Mouse (Mus musculus): Measurements from ENCODE around the gene Gdpd5. TPM values are rescaled to one million over a fixed set of nuclear protein-coding genes. Genes with fewer than 3 reads are reported as not detected.

Gdpd5 gene
- polyA plus RNA-seq, 1 experiment = 15.8 TPM

DNA sequence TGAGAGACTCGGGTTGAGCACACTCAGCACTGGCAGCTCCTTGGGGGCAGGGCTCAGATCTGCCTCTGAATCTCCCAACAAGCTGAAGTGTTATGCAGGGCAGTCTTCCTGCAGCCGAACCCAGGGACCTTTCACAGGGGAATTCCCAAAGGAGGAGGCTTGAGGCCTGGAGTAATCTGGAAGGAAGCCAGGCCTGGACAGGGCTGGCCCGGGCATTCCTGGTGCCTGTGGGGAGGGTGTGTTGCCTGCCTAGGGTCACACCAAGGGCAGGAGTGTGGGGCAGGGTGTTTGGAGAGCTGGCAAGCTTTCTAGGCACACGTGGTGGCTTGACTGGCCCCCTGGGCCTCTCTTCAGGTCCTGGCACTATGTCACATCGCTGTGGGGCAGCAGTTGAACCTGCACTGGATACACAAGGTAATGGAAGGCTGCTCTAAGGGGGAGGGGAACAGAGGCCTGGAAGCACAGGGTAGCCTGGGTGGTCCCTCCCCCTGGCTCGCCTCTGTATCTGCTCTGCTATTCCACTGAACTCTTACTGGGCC lies 60.4 kb downstream of the Gdpd5 start:
- DNase-seq (ENCODE audit: low spot score) = peak; percentile 41

DNA sequence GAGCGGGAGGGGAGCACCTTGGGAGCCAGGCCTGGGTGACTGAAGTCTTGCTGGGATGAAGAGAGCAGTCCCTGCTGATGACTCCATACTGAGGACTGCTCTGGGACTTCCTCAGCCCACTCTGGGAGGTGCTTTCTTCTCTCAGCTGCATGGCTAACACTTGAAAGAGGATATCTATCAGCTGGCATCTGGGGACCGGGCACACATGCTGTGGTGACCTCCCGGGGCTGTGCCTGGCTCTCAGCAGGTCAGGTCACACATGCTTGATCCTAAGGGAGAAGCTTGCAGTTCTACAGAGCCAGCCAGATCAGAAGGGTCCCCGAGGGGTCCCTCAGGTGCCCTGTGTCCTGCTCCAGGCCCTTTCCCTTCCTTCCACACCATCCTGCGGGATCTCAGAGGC lies 62.0 kb downstream of the Gdpd5 start:
- DNase-seq (ENCODE audit: low spot score) = no peak

DNA sequence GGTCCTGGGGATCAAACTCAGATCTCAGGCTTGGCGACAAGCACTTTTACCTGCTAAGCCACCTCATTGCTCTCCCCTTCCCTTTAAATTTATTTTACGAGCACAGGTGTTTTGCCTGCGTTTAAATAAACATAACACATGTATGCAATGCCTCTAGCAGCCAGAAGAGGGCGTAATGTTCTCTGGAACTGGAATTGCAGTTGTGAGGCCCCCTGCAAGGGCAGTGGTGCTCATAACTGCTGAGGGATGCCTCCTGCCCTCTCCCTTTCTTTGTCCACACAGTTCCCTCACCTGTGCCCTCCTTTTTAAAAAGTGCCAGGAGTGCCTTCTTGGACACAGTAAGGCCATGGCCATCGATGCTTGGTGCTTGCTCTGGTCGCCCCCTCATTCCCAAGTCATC lies 62.8 kb downstream of the Gdpd5 start:
- no peak for DNase-seq (ENCODE audit: low spot score)

DNA sequence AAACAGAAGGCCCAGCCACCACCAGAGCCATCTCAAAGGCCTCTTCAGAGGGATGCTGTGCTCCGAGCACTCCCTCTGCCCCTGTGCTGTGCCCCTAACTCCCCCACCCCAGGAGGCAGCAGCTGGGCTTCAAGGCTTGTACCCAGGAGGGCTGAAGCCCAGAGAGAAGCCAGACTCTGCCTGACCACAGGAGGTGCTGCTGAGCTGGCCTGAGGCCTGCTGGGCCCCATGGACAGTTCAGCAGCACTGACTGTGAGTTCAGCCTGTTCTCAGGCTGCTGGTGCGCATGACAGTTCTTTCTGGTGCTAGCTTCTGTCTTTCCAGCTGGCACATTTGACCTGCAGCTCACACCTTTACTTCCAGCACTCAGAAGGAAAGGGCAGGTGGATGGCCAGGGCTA lies 64.6 kb downstream of the Gdpd5 start:
- no peak for DNase-seq (ENCODE audit: low spot score)

DNA sequence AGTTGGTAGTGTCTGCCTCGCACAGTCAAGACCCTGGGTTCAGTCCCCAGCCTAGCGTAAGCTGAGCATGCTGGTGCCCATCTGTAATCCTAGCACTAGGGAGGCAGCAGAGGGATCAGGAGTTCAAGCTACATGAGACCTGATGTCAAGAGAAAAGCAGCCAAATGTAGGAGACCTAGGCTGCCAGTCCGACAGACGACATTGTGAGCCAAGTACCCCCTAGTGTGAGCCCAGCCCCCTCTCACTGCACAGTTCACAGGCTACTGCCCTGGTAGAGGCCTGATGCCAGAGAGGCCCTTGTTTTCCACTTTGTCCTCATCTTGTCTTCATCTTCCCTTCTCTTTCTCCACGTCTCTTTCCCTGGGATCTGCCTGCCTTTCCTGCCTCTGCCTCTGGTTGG lies 66.1 kb downstream of the Gdpd5 start:
- DNase-seq (ENCODE audit: low spot score) = no peak

DNA sequence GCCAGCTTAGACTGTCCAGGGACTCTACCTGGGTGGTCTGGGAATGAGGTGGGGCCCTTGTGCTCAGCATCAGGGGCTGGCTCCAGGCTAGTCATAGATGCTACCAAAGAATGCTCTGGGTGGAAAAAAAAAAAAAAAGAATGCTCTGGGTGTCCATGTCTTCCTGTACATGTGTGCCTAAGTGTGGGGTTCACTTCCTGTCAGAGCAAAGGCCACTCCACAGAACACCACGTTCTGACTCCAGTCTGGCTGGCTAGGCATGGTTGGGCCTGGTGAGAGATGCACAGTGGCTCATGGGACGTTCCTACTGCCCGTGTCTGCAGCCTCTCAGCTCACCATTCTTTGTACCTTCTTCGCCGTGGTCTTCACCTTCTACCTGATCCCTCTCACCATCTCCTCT lies 67.4 kb downstream of the Gdpd5 start:
- DNase-seq (ENCODE audit: low spot score) = no peak

DNA sequence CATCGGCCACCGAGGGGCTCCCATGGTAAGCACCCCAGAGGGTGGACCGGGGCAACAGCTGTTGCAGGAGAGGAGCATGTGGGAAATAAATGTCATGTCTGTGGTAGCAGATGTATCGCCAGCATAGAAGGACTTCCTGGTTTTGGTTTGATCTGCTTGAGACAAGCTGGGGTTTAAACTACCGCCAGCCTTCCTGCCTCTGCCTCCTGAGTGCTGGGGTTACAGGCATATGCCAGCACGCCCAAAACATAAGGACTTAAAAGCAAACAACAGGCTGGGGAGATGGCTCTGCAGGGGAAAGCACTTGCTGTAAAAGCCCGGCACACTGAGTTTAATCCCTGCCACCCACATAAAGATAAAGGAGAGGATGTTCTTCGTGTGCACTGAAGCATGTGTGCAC lies 67.8 kb downstream of the Gdpd5 start:
- DNase-seq (ENCODE audit: low spot score) = no peak

DNA sequence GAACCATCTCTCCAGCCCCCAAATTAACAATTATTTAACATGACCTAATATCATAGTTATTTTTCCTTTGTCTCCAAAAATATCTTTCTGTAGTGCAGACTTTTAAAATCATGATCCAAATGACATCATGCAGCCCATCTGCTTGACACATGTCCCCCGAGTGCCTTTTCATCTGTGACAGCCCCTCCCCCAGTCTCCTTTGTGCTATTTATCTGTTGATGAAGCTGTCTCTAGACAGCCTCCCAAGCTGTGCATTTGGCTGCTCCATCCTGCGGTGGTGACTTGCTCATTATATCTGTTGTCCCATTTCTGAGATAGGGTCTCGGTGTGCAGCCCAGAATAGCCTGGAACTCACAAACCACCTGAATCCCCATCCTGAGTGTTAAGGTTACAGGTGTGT lies 68.5 kb downstream of the Gdpd5 start:
- DNase-seq (ENCODE audit: low spot score) = no peak

DNA sequence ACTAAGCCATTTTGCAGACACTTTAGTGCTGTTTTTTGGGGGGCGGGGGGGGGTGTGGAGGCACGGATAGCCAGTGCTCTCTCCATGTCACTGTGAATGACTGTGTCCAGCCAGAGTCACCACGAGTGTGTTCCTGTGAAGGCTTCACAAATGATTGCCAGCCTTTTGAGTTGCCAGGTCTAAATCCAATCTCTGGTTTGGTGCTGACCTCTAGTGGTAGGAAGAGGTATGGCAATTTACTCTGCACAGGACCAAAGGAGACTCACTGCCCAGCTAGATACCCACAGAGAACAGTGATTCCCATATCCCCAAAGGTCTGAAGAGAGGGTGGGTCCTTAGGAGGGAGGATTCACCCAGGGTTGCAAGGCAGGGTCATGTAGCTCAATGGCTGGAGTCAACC lies 69.5 kb downstream of the Gdpd5 start:
- no peak for DNase-seq (ENCODE audit: low spot score)

DNA sequence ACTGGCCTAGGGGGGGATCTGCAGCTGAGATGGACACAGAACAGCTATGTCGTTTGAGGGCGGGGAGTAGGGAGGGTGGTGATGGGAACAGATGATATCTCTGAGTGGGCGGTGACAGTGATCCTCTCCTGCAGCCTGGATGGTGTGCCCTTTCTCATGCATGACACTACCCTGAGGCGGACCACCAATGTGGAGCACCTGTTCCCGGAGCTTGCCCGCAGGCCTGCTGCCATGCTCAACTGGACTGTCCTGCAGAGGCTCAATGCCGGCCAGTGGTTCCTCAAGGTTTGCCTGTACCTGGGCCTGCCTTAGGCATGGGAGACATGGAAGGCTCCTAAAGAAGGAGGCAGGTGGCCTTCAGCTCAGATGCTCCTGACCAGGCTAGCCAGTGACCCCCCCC lies 71.6 kb downstream of the Gdpd5 start:
- DNase-seq (ENCODE audit: low spot score) = no peak

DNA sequence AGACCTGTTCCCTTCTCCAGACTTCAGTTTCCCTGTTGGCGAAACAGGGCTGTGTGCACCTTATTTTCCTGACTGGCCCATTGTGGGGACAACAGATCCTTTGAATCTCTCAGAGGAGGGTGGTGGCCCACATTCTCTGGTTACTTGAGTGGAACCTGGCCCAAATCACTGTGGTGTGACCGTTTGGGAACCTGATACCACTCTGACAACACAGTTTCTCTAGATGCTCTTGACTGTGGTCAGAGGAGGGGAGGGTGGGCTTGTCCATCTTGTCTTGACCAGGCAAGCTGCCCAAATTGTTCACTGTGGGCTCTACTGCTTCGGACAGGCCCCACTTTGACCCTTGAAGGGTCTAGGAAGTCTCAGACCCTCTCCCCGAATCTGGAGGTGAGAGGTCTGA lies 72.8 kb downstream of the Gdpd5 start:
- no peak for DNase-seq (ENCODE audit: low spot score)

DNA sequence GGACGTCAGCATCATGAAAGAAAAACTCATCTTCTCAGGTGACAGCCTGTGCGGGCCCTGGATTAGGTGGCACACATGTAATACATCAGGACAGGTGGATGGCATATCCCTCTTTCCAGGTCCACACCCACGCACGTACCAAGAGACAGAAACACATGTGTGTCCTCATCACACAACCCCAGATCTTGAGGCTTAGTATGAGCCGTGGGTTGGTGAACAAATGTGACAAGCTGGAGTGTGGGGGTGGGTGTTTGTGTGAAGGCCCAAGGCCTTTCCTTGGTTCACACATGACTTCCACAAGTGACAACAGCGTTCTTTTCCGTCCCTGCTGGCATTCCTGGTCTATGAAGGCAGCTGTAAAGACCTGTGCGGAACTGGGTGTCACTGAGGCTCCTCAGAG lies 77.6 kb downstream of the Gdpd5 start:
- DNase-seq (ENCODE audit: low spot score) = no peak

DNA sequence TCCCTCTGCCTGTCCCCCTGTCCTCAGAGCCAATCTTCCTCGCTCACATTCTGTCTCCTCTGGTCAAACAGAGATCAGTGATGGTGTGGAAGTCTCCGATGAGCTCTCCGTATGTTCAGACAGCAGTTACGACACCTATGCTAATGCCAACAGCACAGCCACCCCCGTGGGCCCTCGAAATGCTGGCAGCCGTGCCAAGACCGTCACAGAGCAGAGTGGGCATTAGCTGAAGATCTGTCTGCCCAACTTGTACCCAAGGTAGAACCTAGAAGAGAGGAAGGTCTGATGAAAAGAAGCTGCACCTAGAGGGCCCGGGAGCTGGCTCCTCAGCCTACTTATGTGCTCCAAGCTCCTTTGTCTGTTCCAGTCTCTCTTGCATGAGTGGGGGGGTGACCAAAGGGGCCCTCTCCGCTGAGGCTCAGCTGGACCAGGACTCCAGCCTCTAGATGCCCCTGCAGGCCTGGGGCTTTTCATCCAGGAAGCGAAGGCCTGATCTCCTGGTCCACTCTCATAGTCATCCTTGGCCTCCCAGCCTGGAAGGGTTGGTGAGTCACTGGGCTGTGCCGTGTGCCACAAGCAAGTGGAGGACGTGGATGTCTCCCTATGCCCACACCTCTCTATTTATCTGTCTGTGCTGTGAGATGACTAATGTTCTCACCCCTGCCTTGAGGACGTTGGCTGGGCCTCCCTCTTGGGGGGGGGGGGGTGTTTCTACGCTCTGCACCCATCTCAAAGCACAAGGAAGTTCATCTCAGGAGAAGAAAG lies 78.9 kb downstream of the Gdpd5 start:
- no peak for DNase-seq (ENCODE audit: low spot score)

DNA sequence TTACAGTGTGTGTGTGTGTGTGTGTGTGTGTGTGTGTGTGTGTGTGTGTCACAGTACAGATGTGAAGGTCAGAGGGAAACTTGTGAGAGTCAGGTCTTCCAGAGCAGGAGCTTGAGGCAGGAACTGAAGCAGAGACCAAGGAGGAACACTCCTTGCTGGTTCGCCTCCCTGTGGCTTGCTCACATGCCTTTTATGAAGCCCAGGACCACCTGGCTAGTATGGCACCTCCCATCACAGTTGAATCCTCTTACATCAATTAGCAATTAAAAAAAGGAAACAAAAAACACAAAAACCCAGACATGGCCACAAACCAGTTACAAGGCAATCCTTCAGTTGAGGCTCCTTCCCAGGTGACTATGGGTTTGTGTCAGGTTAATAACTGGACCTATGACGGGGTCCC lies 81.9 kb downstream of the Gdpd5 start:
- no peak for DNase-seq (ENCODE audit: low spot score)

DNA sequence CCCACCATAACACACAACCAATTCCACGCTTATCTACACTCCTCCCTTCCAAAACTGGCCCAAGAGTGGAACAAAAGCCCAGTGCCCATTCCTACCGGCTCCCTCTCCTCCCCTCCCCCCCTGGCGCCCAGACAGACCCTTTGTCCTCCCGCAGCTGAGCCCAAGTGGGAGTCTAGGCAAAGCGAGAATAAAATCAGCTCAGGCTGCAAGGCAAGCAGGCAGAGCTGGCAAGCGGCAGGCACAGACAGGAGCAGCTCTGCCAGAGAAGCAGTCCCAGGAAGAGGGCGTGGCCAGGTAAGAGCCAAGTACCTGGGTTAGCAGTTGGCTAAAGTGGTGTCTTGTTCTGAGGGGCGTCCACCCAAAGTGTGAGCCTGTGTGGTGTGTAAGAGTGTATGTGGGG lies 84.6 kb downstream of the Gdpd5 start, which contains the start of gene Klhl35:
TSS of gene Klhl35 (plus strand) at position 194 of the 400 bp plus-strand sequence.
- DNase-seq (ENCODE audit: low spot score) = no peak

DNA sequence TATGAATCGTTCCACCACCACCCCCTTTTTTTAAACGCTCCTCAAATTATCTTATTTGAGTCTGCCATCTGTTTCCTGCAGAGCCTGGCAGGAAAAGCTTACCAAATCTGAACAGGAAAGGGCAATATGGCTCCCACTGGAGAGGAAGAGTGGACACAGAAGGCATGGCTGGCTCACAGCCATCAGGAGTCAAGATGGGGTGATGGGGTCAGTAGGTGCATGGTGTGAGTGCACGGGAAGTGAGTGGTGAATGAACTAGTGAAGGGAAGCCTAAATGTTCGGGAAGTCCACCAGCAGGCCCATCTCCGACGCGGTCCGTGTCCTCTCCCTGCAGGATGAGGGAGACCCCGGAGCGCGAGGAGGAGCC lies 86.7 kb downstream of the Gdpd5 start:
- DNase-seq (ENCODE audit: low spot score) = no peak

DNA sequence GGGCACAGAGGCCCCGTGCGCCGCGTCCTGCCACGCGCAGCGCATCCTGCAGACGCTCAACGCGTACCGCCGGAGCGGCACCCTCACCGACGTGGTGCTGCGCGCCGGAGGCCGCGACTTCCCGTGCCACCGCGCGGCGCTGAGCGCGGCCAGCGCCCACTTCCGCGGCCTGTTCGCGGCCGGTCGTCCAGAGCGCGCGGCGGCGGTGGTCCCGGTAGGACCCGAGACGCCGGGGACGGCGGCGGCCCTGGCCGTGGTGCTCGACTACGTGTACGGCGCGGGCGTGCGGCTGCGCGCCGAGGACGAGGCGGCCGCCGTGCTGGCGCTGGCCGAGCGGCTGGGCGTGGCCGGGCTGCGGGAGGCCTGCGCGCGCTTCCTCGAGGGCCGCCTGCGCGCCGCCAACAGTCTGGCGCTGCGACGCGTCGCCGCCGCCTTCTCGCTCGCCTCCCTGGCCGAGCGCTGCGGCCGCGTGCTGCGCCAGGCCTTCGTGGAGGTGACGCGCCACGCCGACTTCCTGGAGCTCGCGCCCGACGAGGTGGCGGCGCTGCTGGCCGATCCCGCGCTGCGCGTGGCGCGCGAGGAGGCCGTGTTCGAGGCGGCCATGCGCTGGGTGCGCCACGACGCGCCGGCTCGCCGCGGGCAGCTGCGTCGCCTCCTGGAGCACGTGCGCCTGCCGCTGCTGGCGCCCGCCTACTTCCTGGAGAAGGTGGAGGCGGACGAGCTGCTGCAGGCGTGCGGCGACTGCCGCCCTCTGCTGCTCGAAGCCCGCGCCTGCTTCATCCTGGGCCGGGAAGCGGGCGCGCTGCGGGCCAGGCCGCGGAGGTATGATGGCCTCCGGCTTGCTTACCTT lies 87.3 kb downstream of the Gdpd5 start:
- DNase-seq (ENCODE audit: low spot score) = peak; percentile 56

DNA sequence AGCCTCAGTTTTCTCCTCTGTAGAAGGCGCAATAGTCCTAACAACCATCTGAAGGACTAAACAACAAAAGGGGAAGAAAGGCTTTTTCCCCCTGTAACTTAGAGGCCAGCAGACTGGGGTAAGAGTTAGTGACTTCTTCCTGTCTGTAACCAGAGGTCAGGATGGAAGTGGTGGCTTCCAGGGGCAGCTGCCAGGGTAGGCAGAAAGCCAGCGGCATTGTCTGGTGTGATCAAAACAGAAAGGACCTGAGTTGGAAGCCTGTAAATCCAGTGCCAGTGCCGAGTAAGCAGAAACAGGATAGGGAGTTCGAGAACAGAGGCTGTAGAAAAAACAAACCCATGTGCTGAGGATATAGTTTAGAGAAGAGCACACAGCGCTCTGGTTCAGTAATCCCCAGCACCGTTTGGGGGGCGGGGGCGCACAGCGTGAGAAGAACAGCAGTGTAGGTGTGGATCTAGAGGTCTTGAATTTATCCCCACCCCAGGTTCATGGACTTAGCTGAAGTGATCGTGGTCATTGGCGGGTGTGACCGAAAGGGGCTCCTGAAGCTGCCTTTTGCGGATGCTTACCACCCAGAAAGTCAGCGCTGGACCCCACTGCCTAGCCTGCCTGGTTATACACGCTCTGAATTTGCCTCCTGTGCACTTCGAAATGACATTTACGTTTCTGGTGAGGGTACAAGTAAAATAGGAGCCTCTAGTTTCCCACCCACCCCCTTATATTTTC lies 88.6 kb downstream of the Gdpd5 start:
- no peak for DNase-seq (ENCODE audit: low spot score)

DNA sequence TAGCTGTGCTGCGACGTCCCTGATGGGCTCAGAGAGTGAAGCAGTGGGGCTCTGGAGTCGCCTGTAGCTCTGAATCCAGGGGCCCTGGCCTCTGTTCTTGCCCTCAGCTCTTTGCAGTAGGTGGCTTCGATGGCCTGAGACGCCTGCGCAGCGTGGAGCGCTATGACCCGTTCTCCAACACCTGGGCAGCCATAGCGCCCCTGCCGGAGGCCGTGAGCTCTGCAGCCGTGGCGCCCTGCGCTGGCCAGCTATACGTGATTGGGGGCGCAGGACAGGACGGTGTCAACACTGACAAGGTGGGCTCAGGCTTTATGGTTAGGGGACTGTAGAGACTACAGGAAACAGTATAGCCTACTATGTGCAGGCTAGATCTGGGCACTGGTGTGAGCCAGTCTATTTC lies 90.4 kb downstream of the Gdpd5 start:
- no peak for DNase-seq (ENCODE audit: low spot score)

DNA sequence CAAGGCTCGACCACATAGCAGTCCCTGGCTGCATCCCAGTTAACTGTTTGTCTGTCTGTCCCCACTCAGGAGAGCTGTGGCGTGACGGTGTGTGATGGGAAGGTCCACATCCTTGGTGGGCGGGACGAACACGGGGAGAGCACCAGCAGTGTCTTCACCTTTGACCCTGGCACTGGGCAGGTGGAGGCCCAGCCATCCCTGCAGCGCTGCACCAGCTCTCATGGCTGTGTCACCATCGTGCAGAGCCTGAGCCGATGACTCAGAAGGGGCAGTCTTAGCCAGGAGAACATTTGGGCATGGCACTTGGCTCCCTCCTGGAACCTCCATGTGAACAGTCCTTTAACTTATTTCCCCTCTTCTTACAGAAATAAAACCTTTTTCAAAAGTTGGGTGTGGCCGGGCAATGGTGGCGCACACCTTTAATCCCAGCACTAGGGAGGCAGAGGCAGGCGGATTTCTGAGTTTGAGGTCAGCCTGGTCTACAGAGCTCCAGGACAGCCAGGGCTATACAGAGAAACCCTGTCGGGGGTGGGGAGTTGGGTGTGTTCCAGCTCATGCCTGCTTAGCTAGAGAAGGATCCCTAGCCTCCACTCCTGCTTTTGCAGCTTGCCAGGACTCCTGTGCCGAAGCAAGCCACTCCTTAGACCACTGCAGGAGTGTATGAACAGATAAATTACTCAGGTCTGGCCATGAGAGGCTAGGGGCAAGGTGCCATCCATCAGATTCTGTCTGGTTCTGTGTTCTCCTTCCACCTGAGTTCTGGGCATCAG lies 92.6 kb downstream of the Gdpd5 start:
- DNase-seq (ENCODE audit: low spot score) = no peak

DNA sequence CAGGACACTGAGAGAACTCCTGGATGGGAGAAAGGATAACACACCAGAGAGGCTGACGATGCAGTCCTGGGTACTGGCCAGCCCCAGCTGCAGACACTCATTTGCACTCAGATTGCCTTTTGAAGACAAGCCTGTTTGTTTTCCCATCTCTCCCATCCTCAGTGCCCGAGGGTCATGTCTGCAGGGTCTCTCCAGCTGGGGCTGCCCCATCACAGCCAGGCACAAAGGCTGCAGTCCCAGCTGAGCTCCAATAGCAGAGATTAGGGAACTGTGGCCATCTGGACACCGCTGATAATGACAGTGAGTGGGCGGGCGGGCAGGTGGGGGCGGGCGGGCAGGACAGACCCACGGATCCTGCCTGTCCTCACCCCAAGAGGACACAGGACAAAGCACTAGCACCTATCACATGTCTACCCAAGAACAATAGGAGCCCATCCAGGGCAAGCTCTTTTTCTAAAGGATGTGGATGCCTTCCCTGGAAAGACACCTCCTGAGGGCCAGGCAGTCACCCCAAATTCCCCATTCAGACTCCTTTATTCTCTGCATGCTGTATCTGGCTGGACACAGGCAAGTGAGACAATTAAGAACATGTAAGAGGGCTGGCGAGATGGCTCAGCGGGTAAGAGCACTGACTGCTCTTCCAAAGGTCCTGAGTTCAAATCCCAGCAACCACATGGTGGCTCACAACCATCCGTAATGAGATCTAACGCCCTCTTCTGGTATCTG lies 93.8 kb downstream of the Gdpd5 start:
- DNase-seq (ENCODE audit: low spot score) = no peak
